Mouse (Mus musculus): Measurements from ENCODE around the gene Plekha5. TPM values are rescaled to one million over a fixed set of nuclear protein-coding genes. Genes with fewer than 3 reads are reported as not detected.

The Plekha5 gene
- not detected in 2 replicates for polyA plus RNA-seq (2012; ENCODE audit: insufficient read depth, insufficient read length, low replicate concordance, missing spikeins)

GRCm38 (mm10) chr6:140423846-140424200, at the start of gene Plekha5:
Plekha5 (plus strand) TSS chr6:140424054.
- H3K4me1 ChIP-seq (ENCODE audit: control insufficient read depth, insufficient read depth, low read length) = peaks cover 8% of the 10 kb centered on the region
- H3K27ac ChIP-seq (ENCODE audit: insufficient read depth, low read depth, low read length) = peak within 1 kb of the TSS; percentile 91
- H3K4me3 ChIP-seq (ENCODE audit: insufficient read depth, low read depth, low read length) = peak within 1 kb of the TSS; percentile 99
- no peak for TF ChIP-seq CTCF (IDR thresholded peaks at IDR 0.05; ENCODE audit: insufficient read depth, low read depth, low read length)
- TF ChIP-seq POLR2A (IDR thresholded peaks at IDR 0.05; ENCODE audit: insufficient read depth, low read depth, low read length) = peak; percentile 19; the same call in 1 of the 2 replicates
- 18% methylated on average over 56 of the region's 65 CpGs for WGBS

GRCm38 (mm10) chr6:140375671-140376070, 48.2 kb upstream of the Plekha5 start:
- 83% methylated on average over 4 of the region's 4 CpGs for WGBS
- no peak for TF ChIP-seq POLR2A (IDR thresholded peaks at IDR 0.05; ENCODE audit: insufficient read depth, low read depth, low read length)

GRCm38 (mm10) chr6:140380588-140380987, 43.3 kb upstream of the Plekha5 start:
- TF ChIP-seq CTCF (IDR thresholded peaks at IDR 0.05; ENCODE audit: insufficient read depth, low read depth, low read length) (no peak), POLR2A (IDR thresholded peaks at IDR 0.05; ENCODE audit: insufficient read depth, low read depth, low read length) (no peak)
- WGBS = 91% methylated on average over 2 of the region's 2 CpGs
- Histone ChIP-seq H3K4me3 (ENCODE audit: insufficient read depth, low read depth, low read length) (no peak overlapping the region), H3K27ac (ENCODE audit: insufficient read depth, low read depth, low read length) (no peak overlapping the region), H3K4me1 (ENCODE audit: control insufficient read depth, insufficient read depth, low read length) (no peaks in the 10 kb centered on the region)

More at GRCm38 (mm10) chr6:140375671-140376070, 48.2 kb upstream of the Plekha5 start:
- Histone ChIP-seq H3K27ac (ENCODE audit: insufficient read depth, low read depth, low read length) (no peak overlapping the region), H3K4me1 (ENCODE audit: control insufficient read depth, insufficient read depth, low read length) (peaks cover 3% of the 10 kb centered on the region; the same call in 1 of the 2 replicates), H3K4me3 (ENCODE audit: insufficient read depth, low read depth, low read length) (no peak overlapping the region)

DNA sequence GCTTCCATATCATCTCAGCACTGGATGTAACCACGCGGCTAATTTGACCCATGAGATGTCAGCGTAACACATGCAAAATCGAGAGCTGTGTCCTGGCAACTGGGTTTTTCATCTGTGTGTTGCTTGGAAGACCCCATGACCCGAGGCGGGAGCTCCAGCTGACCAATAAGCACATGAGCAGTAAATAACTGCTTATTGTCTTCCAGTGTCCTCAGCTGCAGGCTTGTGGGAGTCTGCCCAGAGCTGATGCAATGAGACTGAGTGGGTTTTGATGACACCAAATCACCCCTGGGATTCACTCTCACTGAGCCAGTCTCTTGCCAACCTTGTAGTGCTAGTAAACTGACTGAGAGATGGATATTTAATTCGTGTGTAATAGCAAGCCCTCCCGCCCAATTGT, 42.7 kb upstream of the Plekha5 start:
- 82% methylated on average over 8 of the region's 8 CpGs for WGBS

DNA sequence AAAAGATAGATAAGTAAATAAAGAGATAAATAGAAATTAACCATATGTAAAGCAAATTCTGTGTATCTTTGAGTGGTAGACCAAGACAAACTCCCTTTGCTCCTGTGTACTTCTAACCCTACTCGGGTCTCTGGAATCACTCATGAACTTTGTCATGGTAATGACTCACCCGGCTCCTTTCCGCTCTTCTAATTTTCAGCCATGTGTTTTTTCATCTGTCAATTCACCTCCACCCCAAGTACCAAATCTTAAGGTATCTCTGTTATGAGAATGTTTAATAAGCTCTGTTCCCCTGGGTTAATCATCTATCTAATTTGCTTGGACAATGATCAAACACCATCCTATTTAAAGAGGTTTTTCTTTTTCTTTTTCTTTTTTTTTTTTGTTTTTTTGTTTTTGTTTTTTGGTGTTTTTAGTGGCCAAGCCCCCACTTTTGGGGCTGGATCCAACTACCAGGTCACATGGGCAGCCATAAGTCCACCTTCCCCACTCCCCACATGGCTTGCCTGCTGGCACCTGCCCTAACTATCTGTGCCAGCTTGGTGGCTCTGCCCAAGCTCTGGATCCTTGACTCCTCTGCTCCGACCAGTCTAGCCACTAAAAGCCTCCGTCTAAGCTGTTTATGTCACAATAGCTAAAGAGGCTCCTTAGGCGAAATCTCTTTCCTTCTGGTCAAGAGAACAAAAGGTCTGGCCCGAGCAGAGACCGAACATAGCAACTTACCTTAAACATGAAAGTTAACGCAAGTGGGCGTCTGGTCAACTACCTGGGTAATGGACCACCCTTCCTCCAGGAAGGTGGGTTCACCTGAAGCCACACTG, 40.1 kb upstream of the Plekha5 start:
- Histone ChIP-seq H3K4me1 (ENCODE audit: control insufficient read depth, insufficient read depth, low read length) (no peaks in the 10 kb centered on the region), H3K4me3 (ENCODE audit: insufficient read depth, low read depth, low read length) (no peak overlapping the region), H3K27ac (ENCODE audit: insufficient read depth, low read depth, low read length) (no peak overlapping the region)
- TF ChIP-seq POLR2A (IDR thresholded peaks at IDR 0.05; ENCODE audit: insufficient read depth, low read depth, low read length) = no peak
- TF ChIP-seq CTCF (IDR thresholded peaks at IDR 0.05; ENCODE audit: insufficient read depth, low read depth, low read length) = no peak
- 90% methylated on average over 10 of the region's 10 CpGs for WGBS

More for the DNA sequence above, 42.7 kb upstream of the Plekha5 start:
- TF ChIP-seq POLR2A (IDR thresholded peaks at IDR 0.05; ENCODE audit: insufficient read depth, low read depth, low read length) (no peak), CTCF (IDR thresholded peaks at IDR 0.05; ENCODE audit: insufficient read depth, low read depth, low read length) (no peak)
- Histone ChIP-seq H3K27ac (ENCODE audit: insufficient read depth, low read depth, low read length) (no peak overlapping the region), H3K4me1 (ENCODE audit: control insufficient read depth, insufficient read depth, low read length) (no peaks in the 10 kb centered on the region), H3K4me3 (ENCODE audit: insufficient read depth, low read depth, low read length) (no peak overlapping the region)

GRCm38 (mm10) chr6:140396687-140397086, 27.2 kb upstream of the Plekha5 start:
- Histone ChIP-seq H3K4me3 (ENCODE audit: insufficient read depth, low read depth, low read length) (no peak overlapping the region), H3K27ac (ENCODE audit: insufficient read depth, low read depth, low read length) (no peak overlapping the region), H3K4me1 (ENCODE audit: control insufficient read depth, insufficient read depth, low read length) (no peaks in the 10 kb centered on the region)
- WGBS = 99% methylated on average over 7 of the region's 7 CpGs
- TF ChIP-seq CTCF (IDR thresholded peaks at IDR 0.05; ENCODE audit: insufficient read depth, low read depth, low read length) (no peak), POLR2A (IDR thresholded peaks at IDR 0.05; ENCODE audit: insufficient read depth, low read depth, low read length) (no peak)

GRCm38 (mm10) chr6:140402766-140403310, 21.0 kb upstream of the Plekha5 start:
- no peak overlapping the region for H3K27ac ChIP-seq (ENCODE audit: insufficient read depth, low read depth, low read length)
- WGBS = 93% methylated on average over 13 of the region's 13 CpGs
- no peak overlapping the region for H3K4me3 ChIP-seq (ENCODE audit: insufficient read depth, low read depth, low read length)
- TF ChIP-seq POLR2A (IDR thresholded peaks at IDR 0.05; ENCODE audit: insufficient read depth, low read depth, low read length) (no peak), CTCF (IDR thresholded peaks at IDR 0.05; ENCODE audit: insufficient read depth, low read depth, low read length) (no peak)
- no peaks in the 10 kb centered on the region for H3K4me1 ChIP-seq (ENCODE audit: control insufficient read depth, insufficient read depth, low read length)

GRCm38 (mm10) chr6:140411996-140412395, 11.9 kb upstream of the Plekha5 start:
- Histone ChIP-seq H3K4me1 (ENCODE audit: control insufficient read depth, insufficient read depth, low read length) (peaks cover 3% of the 10 kb centered on the region), H3K27ac (ENCODE audit: insufficient read depth, low read depth, low read length) (no peak overlapping the region), H3K4me3 (ENCODE audit: insufficient read depth, low read depth, low read length) (no peak overlapping the region)
- WGBS = 38% methylated on average over 3 of the region's 3 CpGs
- no peak for TF ChIP-seq POLR2A (IDR thresholded peaks at IDR 0.05; ENCODE audit: insufficient read depth, low read depth, low read length)
- TF ChIP-seq CTCF (IDR thresholded peaks at IDR 0.05; ENCODE audit: insufficient read depth, low read depth, low read length) = no peak

Measured in olfactory bulb, adult 2 months (tissue).